Mouse (Mus musculus) embryo, embryonic 10.5 days (tissue): ENCODE measurements at regions not wholly inside any gene's neighbourhood (a gene's known extent, or its start where the extent isn't known, plus 50 kb on each side); places are given as distances from the start of the nearest gene placed in this dataset.
A peak's percentile ranks its signal among the peaks of the same experiment; 100 is the strongest.

Source experiments
- DNase-seq: peaks from one replicate; pipeline ENCODE4 v3.0.0-alpha.2; 2015; ENCODE audit warnings: low spot score

GRCm38 (mm10) chr4:27845521-27845920 lies 967.4 kb upstream of the Epha7 start:
- no peak for DNase-seq

GRCm38 (mm10) chr4:27846106-27846622 lies 966.8 kb upstream of the Epha7 start:
- no peak for DNase-seq

GRCm38 (mm10) chr4:27856086-27856485 lies 956.8 kb upstream of the Epha7 start:
- no peak for DNase-seq

- peak; percentile 37 for DNase-seq
Measured at GRCm38 (mm10) chr4:27887262-27887954, 925.5 kb upstream of the Epha7 start.

- no peak for DNase-seq
Measured at GRCm38 (mm10) chr4:27896396-27896795, 916.5 kb upstream of the Epha7 start.

- no peak for DNase-seq
Measured at GRCm38 (mm10) chr4:27945351-27945750, 867.6 kb upstream of the Epha7 start.

- DNase-seq, result no peak
Measured at GRCm38 (mm10) chr4:27945768-27946167, 867.2 kb upstream of the Epha7 start.

GRCm38 (mm10) chr4:27949970-27950717 lies 862.8 kb upstream of the Epha7 start:
- peak; percentile 35 for DNase-seq

- DNase-seq, result peak; percentile 73
Measured at GRCm38 (mm10) chr4:27965046-27965681, 847.8 kb upstream of the Epha7 start.

- DNase-seq, result peak; percentile 69
Measured at GRCm38 (mm10) chr4:27970569-27970968, 842.4 kb upstream of the Epha7 start.

- no peak for DNase-seq
Measured at GRCm38 (mm10) chr4:27979210-27979771, 833.6 kb upstream of the Epha7 start.

GRCm38 (mm10) chr4:27979781-27980180 lies 833.1 kb upstream of the Epha7 start:
- peak; percentile 22 for DNase-seq

GRCm38 (mm10) chr4:27981309-27981708 lies 831.6 kb upstream of the Epha7 start:
- DNase-seq, result peak; percentile 13

GRCm38 (mm10) chr4:27987986-27988423 lies 824.9 kb upstream of the Epha7 start:
- DNase-seq, result peak; percentile 73

GRCm38 (mm10) chr4:27994411-27994810 lies 818.5 kb upstream of the Epha7 start:
- DNase-seq, result no peak

GRCm38 (mm10) chr4:28001818-28002476 lies 811.0 kb upstream of the Epha7 start:
- no peak for DNase-seq
